Mouse (Mus musculus): ENCODE measurements around the gene Cdc73. TPM values are rescaled to one million over a fixed set of nuclear protein-coding genes. Genes with fewer than 3 reads are reported as not detected.
"Not testable (repeated sequence)": the region's sequence is repeated elsewhere in the genome, so short reads cannot be mapped to it uniquely, and the experiment has no call there.

Cdc73 gene
- polyA plus RNA-seq, 2 experiments: 9.4 to 10.7 TPM

DNA sequence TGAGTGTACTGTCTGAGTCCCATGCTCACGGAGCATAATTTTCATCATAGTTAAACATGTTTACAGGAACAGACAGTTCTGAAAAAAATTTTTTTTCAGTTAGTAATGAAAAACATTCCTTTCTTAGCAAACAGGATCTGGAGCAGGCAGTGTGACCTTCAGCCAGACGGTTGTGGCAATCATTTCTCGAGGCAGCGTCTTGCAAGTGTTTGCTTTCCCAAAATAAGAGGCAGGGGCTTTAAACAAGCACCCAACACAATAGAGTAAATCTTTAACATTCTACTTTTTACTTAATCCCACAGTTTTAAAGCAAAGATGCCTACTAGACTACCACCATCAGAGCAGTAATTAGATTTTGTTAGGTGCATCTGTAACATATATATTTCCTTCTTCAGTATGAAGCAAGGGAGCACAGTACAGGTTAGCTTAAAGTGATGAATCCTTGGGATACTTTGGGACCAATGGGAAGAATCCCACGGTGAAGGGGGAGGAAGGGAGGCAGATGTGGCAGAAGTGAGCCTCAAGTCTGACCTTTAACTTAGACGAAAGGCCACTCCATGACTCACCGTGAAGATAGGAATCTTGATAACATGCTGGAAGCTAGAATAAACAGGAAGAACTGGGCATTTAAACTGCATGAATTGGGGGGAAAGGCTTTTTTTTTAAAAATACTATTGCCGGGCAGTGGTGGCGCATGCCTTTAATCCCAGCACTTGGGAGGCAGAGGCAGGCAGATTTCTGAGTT lies 25.2 kb upstream of the Cdc73 start:
- H3K9me3 ChIP-seq (ENCODE audit: control insufficient read depth, low read length): no peaks in the 10 kb centered on the region
- H3K36me3 ChIP-seq (replicated peaks; ENCODE audit: control insufficient read depth, insufficient read depth, low read depth): no peaks in the 10 kb centered on the region
- no peaks in the 10 kb centered on the region for H3K27me3 ChIP-seq (ENCODE audit: control insufficient read depth, insufficient read depth, low read length)
- no peak overlapping the region for H3K27ac ChIP-seq
- no peak overlapping the region for H3K4me2 ChIP-seq (ENCODE audit: low read depth)
- H3K4me1 ChIP-seq (replicated peaks; ENCODE audit: control insufficient read depth in 2 of 2, insufficient read depth in 2 of 2, low read length in 1 of 2): peaks cover 0 to 7% of the 10 kb centered on the region in 2 experiments; a peak in 2 of 4 replicates
- ATAC-seq (ENCODE audit: insufficient read depth) (no peak), DNase-seq (ENCODE audit: low read depth in 3 of 3, low spot score in 3 of 3) (no peak)
- H3K4me3 ChIP-seq (ENCODE audit: insufficient read depth in 1 of 2, low read depth in 2 of 2, low read length in 2 of 2): no peak overlapping the region
- TF ChIP-seq CTCF (IDR thresholded peaks at IDR 0.05; ENCODE audit: low read depth) (no peak), EP300 (IDR thresholded peaks at IDR 0.05; ENCODE audit: low read depth) (no peak)
- 47% methylated on average over 9 of the region's 9 CpGs for WGBS (ENCODE audit: insufficient replicate concordance)
- no peak overlapping the region for H3K9ac ChIP-seq (replicated peaks)

DNA sequence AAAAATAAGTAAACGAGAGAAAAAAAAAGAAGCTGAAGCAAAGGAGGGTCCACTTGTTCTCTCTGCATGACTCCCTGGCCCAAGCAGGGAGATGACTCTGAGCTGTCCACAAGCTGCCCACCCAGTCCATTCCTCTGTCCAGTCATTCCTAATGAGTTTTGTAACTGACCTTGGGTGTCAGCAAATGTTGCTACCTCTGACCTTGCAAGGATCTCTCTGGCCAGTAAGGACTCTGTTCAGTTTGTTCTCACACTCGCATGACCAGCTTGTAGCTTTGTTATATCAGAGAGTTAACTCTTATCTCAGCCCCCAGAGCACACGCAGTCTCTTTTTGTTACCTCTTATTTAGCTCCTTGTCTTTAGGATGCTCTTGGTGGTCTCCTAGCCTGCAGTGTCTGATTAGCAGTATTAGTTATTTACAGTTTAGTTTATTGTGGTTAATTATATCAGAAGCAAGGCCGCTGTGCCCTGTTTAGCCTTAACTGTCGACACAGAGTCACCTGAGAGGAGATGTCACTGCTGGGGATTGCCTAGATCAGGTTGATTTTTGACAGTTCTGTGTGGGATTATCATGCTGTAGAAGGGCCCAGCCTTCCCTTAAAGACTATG lies 21.9 kb upstream of the Cdc73 start:
- H3K4me1 ChIP-seq (replicated peaks; ENCODE audit: control insufficient read depth in 2 of 2, insufficient read depth in 2 of 2, low read length in 1 of 2): peaks cover 0 to 9% of the 10 kb centered on the region in 2 experiments; a peak in 2 of 4 replicates
- WGBS (ENCODE audit: insufficient replicate concordance): 27% methylated on average over 5 of the region's 5 CpGs
- ATAC-seq (ENCODE audit: insufficient read depth) (peak; percentile 79), DNase-seq (ENCODE audit: low read depth in 3 of 3, low spot score in 3 of 3) (no peak)
- H3K27ac ChIP-seq: no peak overlapping the region
- no peaks in the 10 kb centered on the region for H3K27me3 ChIP-seq (ENCODE audit: control insufficient read depth, insufficient read depth, low read length)
- H3K4me3 ChIP-seq (ENCODE audit: insufficient read depth in 1 of 2, low read depth in 2 of 2, low read length in 2 of 2): no peak overlapping the region
- no peak overlapping the region for H3K9ac ChIP-seq (replicated peaks)
- no peaks in the 10 kb centered on the region for H3K9me3 ChIP-seq (ENCODE audit: control insufficient read depth, low read length)
- no peak overlapping the region for H3K4me2 ChIP-seq (ENCODE audit: low read depth)
- no peaks in the 10 kb centered on the region for H3K36me3 ChIP-seq (replicated peaks; ENCODE audit: control insufficient read depth, insufficient read depth, low read depth)
- TF ChIP-seq CTCF (IDR thresholded peaks at IDR 0.05; ENCODE audit: low read depth) (no peak), EP300 (IDR thresholded peaks at IDR 0.05; ENCODE audit: low read depth) (peak; percentile 73)

DNA sequence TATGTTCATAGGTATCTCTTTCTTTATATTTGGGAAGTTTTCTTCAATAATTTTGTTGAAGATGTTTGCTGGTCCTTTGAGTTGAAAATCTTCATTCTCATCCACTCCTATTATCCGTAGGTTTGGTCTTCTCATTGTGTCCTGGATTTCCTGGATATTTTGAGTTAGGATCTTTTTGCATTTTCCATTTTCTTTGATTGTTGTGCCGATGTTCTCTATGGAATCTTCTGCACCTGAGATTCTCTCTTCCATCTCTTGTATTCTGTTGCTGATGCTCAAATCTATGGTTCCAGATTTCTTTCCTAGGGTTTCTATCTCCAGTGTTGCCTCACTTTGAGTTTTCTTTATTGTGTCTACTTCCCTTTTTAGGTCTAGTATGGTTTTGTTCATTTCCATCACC lies 13.3 kb upstream of the Cdc73 start, which contains the start of gene Glrx2:
Gene Glrx2, plus strand, starts transcription at position 301 of the 400 bp plus-strand sequence.
- not testable (repeated sequence) for H3K9me3 ChIP-seq (ENCODE audit: control insufficient read depth, low read length); H3K4me2 ChIP-seq (ENCODE audit: low read depth); H3K9ac ChIP-seq (replicated peaks); H3K4me3 ChIP-seq (ENCODE audit: insufficient read depth in 1 of 2, low read depth in 2 of 2, low read length in 2 of 2); H3K36me3 ChIP-seq (replicated peaks; ENCODE audit: control insufficient read depth, insufficient read depth, low read depth); ATAC-seq (ENCODE audit: insufficient read depth); DNase-seq (ENCODE audit: low read depth in 3 of 3, low spot score in 3 of 3); H3K27ac ChIP-seq; H3K4me1 ChIP-seq (replicated peaks; ENCODE audit: control insufficient read depth in 2 of 2, insufficient read depth in 2 of 2, low read length in 1 of 2); H3K27me3 ChIP-seq (ENCODE audit: control insufficient read depth, insufficient read depth, low read length)
- WGBS (ENCODE audit: insufficient replicate concordance): no CpG with 5 or more reads among the region's 2 CpGs

DNA sequence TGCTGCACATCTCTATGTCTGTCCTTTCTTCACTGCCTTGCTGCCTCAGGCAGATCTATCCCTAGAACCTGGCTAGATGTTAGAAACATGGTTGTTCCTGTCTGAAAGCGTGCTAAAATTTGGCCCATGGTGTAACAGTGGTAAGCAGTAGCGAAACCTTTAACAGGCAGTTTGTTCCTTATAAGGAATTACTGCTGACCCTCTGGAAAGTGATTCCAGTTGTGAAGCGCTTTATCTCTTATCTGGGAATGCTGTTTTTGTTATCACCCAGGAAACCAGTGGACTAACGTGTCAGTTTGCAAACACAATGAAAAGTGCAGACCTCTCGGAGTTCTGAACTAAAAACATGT lies 7.9 kb upstream of the Cdc73 start:
- Histone ChIP-seq H3K4me2 (ENCODE audit: low read depth) (no peak overlapping the region), H3K27me3 (ENCODE audit: control insufficient read depth, insufficient read depth, low read length) (no peaks in the 10 kb centered on the region), H3K9ac (replicated peaks) (no peak overlapping the region), H3K9me3 (ENCODE audit: control insufficient read depth, low read length) (no peaks in the 10 kb centered on the region), H3K4me1 (replicated peaks; ENCODE audit: control insufficient read depth in 2 of 2, insufficient read depth in 2 of 2, low read length in 1 of 2) (peaks cover 0 to 10% of the 10 kb centered on the region in 2 experiments; a peak in 3 of 4 replicates), H3K4me3 (ENCODE audit: insufficient read depth in 1 of 2, low read depth in 2 of 2, low read length in 2 of 2) (no peak overlapping the region), H3K36me3 (replicated peaks; ENCODE audit: control insufficient read depth, insufficient read depth, low read depth) (no peaks in the 10 kb centered on the region), H3K27ac (no peak overlapping the region)
- no peak for TF ChIP-seq CTCF (IDR thresholded peaks at IDR 0.05; ENCODE audit: low read depth)
- no peak for DNase-seq (ENCODE audit: low read depth in 3 of 3, low spot score in 3 of 3)
- WGBS (ENCODE audit: insufficient replicate concordance): 53% methylated on average over 5 of the region's 5 CpGs
- ATAC-seq (ENCODE audit: insufficient read depth): no peak

DNA sequence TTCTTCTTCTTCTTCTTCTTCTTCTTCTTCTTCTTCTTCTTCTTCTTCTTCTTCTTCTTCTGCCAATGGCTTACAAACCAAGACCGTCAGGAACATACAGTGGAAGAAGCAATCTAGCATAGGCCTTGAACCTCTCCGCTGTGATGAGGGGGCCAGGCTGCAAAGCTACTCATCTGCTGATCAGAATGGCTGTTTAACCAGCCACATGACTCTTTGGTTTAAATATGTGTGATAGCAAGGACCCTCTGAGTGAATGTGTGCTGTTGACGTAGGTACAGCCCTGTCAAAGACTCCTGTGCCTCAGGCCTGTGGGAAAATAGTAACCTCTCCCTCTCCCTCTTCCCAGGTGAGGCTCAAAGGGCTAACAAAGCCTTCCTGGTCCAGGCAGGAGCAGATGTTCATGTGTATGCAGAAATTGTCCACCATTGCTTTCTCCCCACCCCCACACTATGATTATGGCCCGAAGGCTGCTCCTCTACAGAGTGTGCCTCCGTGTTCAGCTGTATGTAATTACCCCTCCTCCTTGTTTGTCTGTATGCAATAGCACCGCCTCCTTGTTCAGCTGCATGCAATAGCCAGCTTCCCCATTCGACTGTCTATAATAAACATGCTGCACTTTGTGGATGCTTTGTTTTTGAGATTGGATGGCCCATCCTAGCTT lies 7.4 kb upstream of the Cdc73 start:
- WGBS (ENCODE audit: insufficient replicate concordance): 50% methylated on average over 7 of the region's 7 CpGs
- DNase-seq (ENCODE audit: low read depth in 3 of 3, low spot score in 3 of 3) (no peak), ATAC-seq (ENCODE audit: insufficient read depth) (0 out of 2 replicates have a peak, but pooled peaks have one; percentile 13)
- Histone ChIP-seq H3K9ac (replicated peaks) (no peak overlapping the region), H3K4me2 (ENCODE audit: low read depth) (no peak overlapping the region), H3K36me3 (replicated peaks; ENCODE audit: control insufficient read depth, insufficient read depth, low read depth) (no peaks in the 10 kb centered on the region), H3K27me3 (ENCODE audit: control insufficient read depth, insufficient read depth, low read length) (no peaks in the 10 kb centered on the region), H3K4me1 (replicated peaks; ENCODE audit: control insufficient read depth in 2 of 2, insufficient read depth in 2 of 2, low read length in 1 of 2) (peaks cover 0 to 10% of the 10 kb centered on the region in 2 experiments; a peak in 3 of 4 replicates), H3K27ac (no peak overlapping the region), H3K9me3 (ENCODE audit: control insufficient read depth, low read length) (no peaks in the 10 kb centered on the region), H3K4me3 (ENCODE audit: insufficient read depth in 1 of 2, low read depth in 2 of 2, low read length in 2 of 2) (no peak overlapping the region)
- TF ChIP-seq EP300 (IDR thresholded peaks at IDR 0.05; ENCODE audit: low read depth) (no peak), CTCF (IDR thresholded peaks at IDR 0.05; ENCODE audit: low read depth) (no peak)

All from liver, embryonic 14.5 days (tissue).